Mouse (Mus musculus): ENCODE measurements around the gene Rgp1.

The Rgp1 gene

GRCm38 (mm10) chr4:43636751-43637150 is 58.2 kb downstream of the Rgp1 start:
- DNase-seq (ENCODE audit: low read depth), result no peak

Data from c-Kit-positive CD71-negative TER-119-negative erythroid progenitor cells, embryonic 14.5 days (primary cell).